Mouse (Mus musculus) natural killer cell, adult 2 months (primary cell): ENCODE results near the gene Rgp1.
"Not testable (repeated sequence)": the region's sequence is repeated elsewhere in the genome, so short reads cannot be mapped to it uniquely, and the experiment has no call there.

ENCODE experiments used
- DNase-seq, 2 experiments: peaks; one replicate each; pipeline ENCODE4 v3.0.0; 2022; ENCODE audit warnings: low spot score in 2 of 2

The Rgp1 gene

DNA sequence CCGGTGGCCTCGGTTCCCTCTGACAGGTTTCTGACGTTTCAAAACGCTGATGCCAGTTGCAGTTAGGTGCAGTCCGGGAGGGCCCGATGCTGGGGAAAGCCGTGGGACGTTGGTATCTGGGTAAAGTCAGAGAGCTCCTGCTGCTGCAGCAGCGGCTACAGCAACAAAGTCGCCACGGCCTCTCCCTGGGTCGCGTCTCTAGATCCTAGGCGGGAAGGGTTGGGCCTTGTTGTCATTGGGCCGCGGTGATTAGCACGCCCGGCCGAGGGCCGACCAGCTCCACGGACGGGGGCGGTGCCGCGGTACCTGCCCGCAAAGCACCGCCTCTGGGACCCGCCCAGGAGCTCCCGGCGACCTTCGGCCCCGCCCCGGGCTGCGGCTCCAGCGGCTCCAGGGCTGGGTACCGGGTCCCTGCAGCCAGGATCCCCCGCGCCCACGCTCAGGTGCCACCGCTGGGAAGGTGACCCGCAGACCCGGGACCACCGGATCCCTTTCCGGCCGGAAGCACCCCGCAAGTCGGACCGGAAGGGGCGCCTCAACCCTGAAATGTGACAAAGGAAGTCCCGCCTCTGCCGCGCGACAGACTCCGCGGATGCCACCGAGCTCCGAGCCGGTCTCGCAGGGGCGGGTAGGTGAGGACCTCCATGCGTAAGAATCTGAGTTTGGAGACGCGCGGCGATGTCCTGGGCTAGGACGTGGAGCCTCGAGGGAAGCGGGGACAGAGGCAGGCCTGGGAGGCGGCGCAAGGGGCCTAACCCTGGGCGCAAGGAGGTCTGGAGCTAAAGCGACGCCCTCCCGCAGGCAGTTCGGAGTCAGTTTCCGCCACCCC, at the start of gene Rgp1, which contains the start of gene Gba2:
Rgp1 (plus strand) TSS at position 340 of the 829 bp plus-strand sequence.
Gba2 (minus strand) TSS at position 498 of the 829 bp plus-strand sequence.
- DNase-seq = peak; percentile 77 to 78

- no peak for DNase-seq
Measured at GRCm38 (mm10) chr4:43530081-43530501, 48.4 kb upstream of the Rgp1 start.

- peak; percentile 61 to 78 for DNase-seq
Measured at GRCm38 (mm10) chr4:43530581-43530980, 47.9 kb upstream of the Rgp1 start.

DNA sequence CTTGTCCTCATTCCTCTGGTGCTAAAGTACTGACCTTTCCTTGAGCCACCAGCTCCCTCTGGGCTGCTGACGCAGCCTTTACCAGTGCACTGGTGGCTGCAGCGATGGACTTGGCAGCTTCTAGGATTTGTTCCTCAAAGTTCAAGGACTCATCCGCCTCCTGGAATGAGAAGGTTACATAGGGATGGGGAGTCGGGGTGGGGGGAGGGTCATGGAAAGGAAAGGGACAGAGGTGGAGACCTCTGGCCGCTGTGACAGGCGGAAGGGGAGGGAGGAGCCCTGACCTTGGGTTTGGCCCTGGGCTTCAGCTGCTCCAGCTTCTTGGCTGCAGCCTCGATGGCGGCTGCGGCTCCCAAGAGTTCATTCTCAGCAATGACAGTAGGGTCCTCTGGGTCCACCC, 45.2 kb upstream of the Rgp1 start:
- DNase-seq = no peak

- DNase-seq = no peak
Measured at GRCm38 (mm10) chr4:43535628-43536027, 42.9 kb upstream of the Rgp1 start.

GRCm38 (mm10) chr4:43536031-43536430, 42.5 kb upstream of the Rgp1 start:
- DNase-seq = no peak

- no peak for DNase-seq
Measured at GRCm38 (mm10) chr4:43542044-43542443, 36.5 kb upstream of the Rgp1 start.

- DNase-seq = no peak
Measured at GRCm38 (mm10) chr4:43546375-43547047, 32.0 kb upstream of the Rgp1 start.

- DNase-seq = no peak
Measured at GRCm38 (mm10) chr4:43547160-43547559, 31.4 kb upstream of the Rgp1 start.

DNA sequence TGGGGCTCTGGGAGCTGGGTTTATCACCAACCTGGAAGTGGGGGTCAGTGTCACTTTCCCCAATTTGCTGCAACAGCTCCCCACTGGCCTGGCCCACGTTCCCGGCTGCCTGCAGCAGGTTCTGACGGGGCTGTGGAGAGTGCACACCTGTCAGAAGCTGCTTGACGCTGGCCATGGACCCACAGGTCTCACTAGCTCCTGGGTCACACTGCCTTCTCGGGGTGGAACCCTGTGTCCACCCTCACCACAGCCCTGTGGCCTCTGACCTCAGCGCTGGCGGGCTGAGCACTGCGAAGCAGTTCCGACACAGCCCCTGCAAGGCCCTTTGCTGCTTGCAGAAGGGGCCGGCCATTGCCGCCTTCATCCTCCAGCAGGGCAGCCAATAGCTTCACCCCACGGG, 29.5 kb upstream of the Rgp1 start:
- no peak for DNase-seq

DNA sequence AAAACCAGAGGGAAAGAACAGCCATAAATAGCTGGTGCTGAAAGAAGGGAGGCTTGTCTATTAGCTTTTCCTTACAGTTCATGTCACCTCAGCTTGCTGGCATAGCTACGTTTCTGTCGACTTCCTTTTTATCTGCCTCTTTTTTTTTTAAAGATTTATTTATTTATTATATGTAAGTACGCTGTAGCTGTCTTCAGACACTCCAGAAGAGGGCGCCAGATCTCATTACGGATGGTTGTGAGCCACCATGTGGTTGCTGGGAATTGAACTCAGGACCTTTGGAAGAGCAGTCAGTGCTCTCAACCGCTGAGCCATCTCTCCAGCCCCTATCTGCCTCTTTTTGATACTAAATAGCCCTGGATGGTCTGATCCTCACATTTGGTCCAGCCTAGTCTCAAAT, 26.7 kb upstream of the Rgp1 start:
- DNase-seq = not testable (repeated sequence)

- no peak for DNase-seq
Measured at GRCm38 (mm10) chr4:43552437-43552836, 26.1 kb upstream of the Rgp1 start.

- DNase-seq = no peak
Measured at GRCm38 (mm10) chr4:43553891-43554290, 24.6 kb upstream of the Rgp1 start.

- DNase-seq = no peak
Measured at GRCm38 (mm10) chr4:43555926-43556325, 22.6 kb upstream of the Rgp1 start.

GRCm38 (mm10) chr4:43558028-43558630, 20.4 kb upstream of the Rgp1 start:
- DNase-seq = no peak

- peak; percentile 74 to 84 for DNase-seq
Measured at GRCm38 (mm10) chr4:43558631-43559356, 19.7 kb upstream of the Rgp1 start.

DNA sequence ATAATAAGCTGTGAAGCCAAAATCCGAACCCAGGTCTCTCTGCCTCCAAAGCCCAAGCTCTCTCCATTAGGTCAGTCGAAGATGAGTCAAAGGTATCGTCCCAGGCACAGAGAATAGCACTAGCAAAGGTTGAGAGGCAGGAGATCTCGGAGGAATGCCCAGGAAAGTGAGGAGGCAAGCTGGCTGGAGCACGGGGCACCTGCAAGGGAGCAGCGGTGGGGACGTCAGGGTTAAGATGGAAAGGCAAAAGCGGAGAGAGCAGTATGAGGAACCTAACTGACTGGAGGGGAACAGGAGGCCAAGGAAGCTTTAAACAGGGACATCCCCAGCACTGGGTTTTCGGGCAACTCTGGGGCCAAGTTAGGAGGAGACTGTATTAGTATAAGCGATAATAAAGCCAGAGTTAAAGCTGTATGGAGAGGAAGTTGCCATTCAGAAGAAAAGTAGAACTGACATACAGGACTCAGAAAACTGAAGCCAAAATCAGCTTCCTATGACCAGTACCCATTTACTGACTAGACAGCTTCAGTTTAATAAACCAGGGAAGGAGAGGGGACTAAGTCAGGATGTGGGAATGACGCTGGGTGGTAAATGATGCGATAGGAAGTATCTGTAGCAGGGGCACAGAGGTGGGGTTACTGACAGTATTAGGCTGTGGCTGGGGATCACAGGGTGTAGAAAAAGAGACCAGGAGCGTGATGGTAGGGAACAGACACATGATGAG, 18.8 kb upstream of the Rgp1 start:
- no peak for DNase-seq

GRCm38 (mm10) chr4:43560243-43560611, 18.3 kb upstream of the Rgp1 start:
- DNase-seq = peak; percentile 46 to 61

GRCm38 (mm10) chr4:43560976-43561375, 17.5 kb upstream of the Rgp1 start:
- no peak for DNase-seq

DNA sequence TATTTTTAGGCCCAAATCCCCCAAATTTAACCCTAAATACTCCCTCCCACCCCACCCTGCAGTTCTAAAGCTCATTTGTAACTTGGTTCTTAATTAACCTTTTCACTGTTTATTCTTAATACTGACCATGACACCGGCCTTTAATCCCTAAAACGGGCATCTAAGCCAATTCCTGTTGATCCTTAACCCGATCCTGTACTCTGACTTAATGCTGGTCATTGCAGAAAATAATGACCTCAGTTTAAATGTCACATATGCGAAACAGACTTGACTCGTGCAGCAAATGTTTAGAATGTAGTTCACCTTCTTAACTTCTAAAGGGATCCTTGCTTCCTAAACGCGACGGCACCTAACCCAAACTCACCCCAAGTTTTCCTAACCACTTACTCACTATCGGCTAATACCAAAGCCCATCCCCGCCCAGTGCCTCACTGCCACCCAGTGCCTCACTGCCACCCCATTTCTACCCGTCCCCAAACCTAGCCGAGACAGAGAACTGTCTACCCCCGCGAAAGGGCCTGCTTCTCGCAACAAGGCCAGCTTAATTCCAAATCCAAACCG, 17.0 kb upstream of the Rgp1 start:
- DNase-seq = no peak
